Mouse (Mus musculus) ES-Bruce4 (cell line): ENCODE data around the gene Kcnv2. TPM values are rescaled to one million over a fixed set of nuclear protein-coding genes. Genes with fewer than 3 reads are reported as not detected.

Experiments
- H3K27ac ChIP-seq: 2 replicates; pipeline ENCODE4 v1.5.1; 2012; ENCODE audit warnings: low read length, inconsistent platforms; ENCODE audit not compliant: insufficient read depth
- H3K27me3 ChIP-seq: 2 replicates; pipeline ENCODE4 v1.6.1; 2012; ENCODE audit warnings: mild to moderate bottlenecking, low read length, inconsistent platforms; ENCODE audit not compliant: control insufficient read depth, poor library complexity, insufficient read depth, severe bottlenecking
- H3K36me3 ChIP-seq: 2 replicates; pipeline ENCODE4 v1.6.1; 2012; ENCODE audit warnings: inconsistent platforms, mild to moderate bottlenecking, low read length, moderate library complexity; ENCODE audit not compliant: control insufficient read depth, poor library complexity, insufficient read depth, severe bottlenecking
- H3K4me1 ChIP-seq: one replicate; pipeline ENCODE4 v1.8.1; 2011; ENCODE audit warnings: low read length; ENCODE audit not compliant: control insufficient read depth, insufficient read depth
- H3K4me3 ChIP-seq: 2 replicates; pipeline ENCODE4 v1.5.1; 2011; ENCODE audit warnings: low read depth, mild to moderate bottlenecking, low read length
- H3K9ac ChIP-seq: 2 replicates; pipeline ENCODE4 v1.6.1; 2012; ENCODE audit warnings: low read depth, mild to moderate bottlenecking, inconsistent platforms; ENCODE audit not compliant: poor library complexity, severe bottlenecking
- H3K9me3 ChIP-seq: replicated peaks from 2 replicates; pipeline ENCODE4 v1.6.1; 2012; ENCODE audit warnings: mild to moderate bottlenecking, low read length, inconsistent platforms; ENCODE audit not compliant: control insufficient read depth, poor library complexity, insufficient read depth, severe bottlenecking
- CTCF ChIP-seq: IDR thresholded peaks from one replicate; pipeline ENCODE4 v1.8.1; 2011; ENCODE audit warnings: low read depth, low read length
- EP300 ChIP-seq: IDR thresholded peaks from 2 replicates; pipeline ENCODE4 v1.6.1; 2011; ENCODE audit warnings: low read depth, low read length; ENCODE audit not compliant: insufficient read depth
- POLR2A ChIP-seq: IDR thresholded peaks from one replicate; pipeline ENCODE4 v1.8.1; 2011; ENCODE audit warnings: low read length; ENCODE audit not compliant: insufficient read depth
- polyA plus RNA-seq: library from polyadenylated mRNA; stranded (reverse); fragments of >200 nt; gene quantifications from 2 replicates; pipeline ENCODE4 v1.2.4, GENCODE M21; 2011; ENCODE audit warnings: low read depth; ENCODE audit not compliant: missing spikeins, insufficient read depth, insufficient read length

Gene Kcnv2
- polyA plus RNA-seq, 1 experiment: not detected

DNA sequence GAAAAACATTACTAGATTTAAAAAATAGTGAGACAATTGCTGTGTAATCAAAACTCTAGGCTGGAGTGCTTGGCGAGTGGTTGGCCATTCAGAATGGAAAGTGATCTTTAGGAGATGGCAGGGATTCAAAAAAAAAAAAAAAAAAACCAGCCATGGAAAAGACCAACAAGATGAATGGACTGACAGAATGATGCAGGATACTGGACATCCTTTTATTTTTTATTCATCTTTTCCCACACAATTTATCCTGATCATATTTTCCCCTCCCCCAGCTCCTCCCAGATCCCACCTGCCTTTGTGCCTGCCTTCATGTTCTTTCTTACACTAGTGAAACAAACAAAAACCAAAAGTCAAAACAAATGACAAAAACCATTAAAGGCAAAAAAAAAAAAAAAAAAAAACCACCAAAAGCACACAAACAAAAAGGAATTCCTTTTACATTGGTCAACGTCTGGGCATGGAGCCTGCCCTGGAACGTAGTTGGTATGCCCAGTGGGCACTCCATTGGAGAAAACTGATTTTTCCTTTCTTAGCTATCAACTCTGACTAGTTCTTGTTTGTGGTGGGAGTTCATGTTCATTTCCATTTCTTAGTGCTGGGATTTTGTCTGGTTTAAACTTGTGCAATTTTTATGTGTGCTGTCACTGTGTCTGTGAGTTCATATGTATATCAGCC lies 47.2 kb downstream of the Kcnv2 start:
- no peak overlapping the region for H3K27ac ChIP-seq
- peaks cover under 1% of the 10 kb centered on the region for H3K4me1 ChIP-seq
- no peaks in the 10 kb centered on the region for H3K27me3 ChIP-seq
- TF ChIP-seq EP300: no peak
- no peak for TF ChIP-seq POLR2A
- TF ChIP-seq CTCF: no peak
- no peak overlapping the region for H3K9ac ChIP-seq
- no peaks in the 10 kb centered on the region for H3K9me3 ChIP-seq
- H3K4me3 ChIP-seq: no peak overlapping the region
- H3K36me3 ChIP-seq: no peaks in the 10 kb centered on the region

DNA sequence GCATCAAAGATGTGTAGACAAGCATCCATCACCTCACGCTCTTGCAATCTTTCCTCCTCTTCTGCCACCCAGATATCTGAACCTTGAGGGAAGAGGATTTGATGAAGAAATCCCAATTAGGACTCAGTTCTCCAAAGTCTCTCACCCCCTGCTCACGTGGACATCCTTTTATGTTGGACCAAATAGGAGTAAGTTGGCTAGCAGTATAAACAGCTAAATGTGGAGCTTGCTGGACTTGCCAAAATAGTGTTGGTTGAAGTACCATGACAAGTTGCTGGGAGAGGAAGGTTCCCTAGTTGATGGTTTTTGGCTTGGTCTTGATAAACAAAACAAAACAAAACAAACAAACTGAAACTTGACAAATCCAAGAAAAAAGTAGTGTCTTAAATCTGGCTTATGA lies 47.8 kb downstream of the Kcnv2 start:
- Histone ChIP-seq H3K4me1 (no peaks in the 10 kb centered on the region), H3K9me3 (no peaks in the 10 kb centered on the region), H3K9ac (no peak overlapping the region), H3K4me3 (no peak overlapping the region), H3K36me3 (no peaks in the 10 kb centered on the region), H3K27me3 (no peaks in the 10 kb centered on the region), H3K27ac (no peak overlapping the region)
- TF ChIP-seq EP300 (no peak), POLR2A (no peak), CTCF (no peak)

DNA sequence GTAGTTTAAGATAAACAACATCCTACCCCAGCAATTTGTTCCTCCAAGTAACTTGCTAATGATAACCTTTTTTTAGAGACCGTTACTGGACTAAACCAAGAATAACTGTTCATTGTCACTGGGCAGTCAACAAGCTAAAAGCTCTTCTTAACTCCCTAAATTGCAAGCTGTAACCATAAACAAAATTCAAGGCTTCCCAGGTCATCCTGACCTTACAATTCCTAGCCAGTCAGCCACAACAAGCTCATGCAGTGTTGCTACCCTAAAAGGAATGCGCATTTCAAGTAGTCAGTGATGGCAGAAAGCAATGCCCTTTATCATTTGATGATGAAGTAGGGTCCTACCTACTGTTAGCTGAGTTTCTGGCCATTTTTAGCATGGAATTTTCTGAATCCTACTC lies 48.4 kb downstream of the Kcnv2 start:
- Histone ChIP-seq H3K27ac (no peak overlapping the region), H3K27me3 (no peaks in the 10 kb centered on the region)
- no peak for TF ChIP-seq POLR2A
- TF ChIP-seq EP300: no peak
- TF ChIP-seq CTCF: no peak

DNA sequence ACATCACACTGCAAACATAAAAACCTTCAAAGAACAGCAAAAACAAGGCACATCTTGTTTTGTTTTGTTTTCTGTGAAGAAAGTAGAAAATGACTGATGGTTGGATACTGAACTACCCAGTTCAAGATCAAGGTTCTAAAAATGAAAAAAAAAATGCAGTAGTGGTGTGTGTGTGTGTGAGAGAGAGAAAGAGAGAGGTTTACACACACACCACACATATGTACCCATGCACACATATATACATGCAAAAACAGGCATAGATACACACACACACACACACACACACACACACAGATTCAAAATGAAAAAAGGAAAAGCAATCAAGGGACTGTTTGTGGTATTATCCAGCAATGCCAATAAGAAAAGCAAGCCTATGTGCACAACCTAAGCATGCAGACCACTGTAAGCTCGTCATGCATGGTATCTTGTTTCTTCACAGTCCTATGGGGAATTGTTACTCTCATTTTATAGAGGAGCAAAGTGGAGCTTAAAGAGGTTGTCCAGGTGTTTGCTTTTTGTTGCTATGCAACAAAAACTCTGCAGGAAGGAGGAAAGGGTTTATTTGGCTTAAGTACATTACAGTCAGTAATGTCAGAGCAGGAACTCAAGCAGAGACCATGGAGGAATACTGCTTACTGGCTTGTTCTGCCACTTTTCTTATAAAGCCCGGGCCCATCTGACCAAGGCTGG lies 57.5 kb downstream of the Kcnv2 start:
- no peak overlapping the region for H3K27ac ChIP-seq
- no peaks in the 10 kb centered on the region for H3K4me1 ChIP-seq
- TF ChIP-seq EP300 (no peak), POLR2A (no peak), CTCF (no peak)
- H3K36me3 ChIP-seq: no peaks in the 10 kb centered on the region
- H3K4me3 ChIP-seq: no peak overlapping the region
- H3K9me3 ChIP-seq: no peaks in the 10 kb centered on the region
- H3K9ac ChIP-seq: no peak overlapping the region
- H3K27me3 ChIP-seq: no peaks in the 10 kb centered on the region

More for the DNA sequence above, 48.4 kb downstream of the Kcnv2 start:
- no peaks in the 10 kb centered on the region for H3K36me3 ChIP-seq
- no peak overlapping the region for H3K9ac ChIP-seq
- H3K4me1 ChIP-seq: no peaks in the 10 kb centered on the region
- no peaks in the 10 kb centered on the region for H3K9me3 ChIP-seq
- no peak overlapping the region for H3K4me3 ChIP-seq

DNA sequence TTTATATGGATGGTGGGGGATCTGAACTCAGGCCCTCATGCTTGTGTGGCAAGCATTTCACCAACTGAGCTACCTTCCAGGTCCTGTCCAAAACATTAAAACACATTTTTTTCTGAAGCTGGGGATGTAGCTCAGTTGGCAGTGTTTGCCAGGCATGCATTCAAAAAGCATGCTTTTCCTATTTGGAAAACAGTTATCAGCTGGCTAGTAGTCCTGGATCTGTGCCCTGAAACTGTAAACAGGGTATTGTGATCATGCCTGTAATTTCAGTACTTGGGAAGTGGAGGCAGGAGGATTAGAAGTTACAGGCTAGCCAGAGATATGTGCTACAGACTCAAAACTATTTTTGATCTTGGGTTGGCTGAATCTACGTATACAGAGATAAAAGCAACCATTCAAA lies 59.7 kb downstream of the Kcnv2 start:
- Histone ChIP-seq H3K9ac (no peak overlapping the region), H3K9me3 (no peaks in the 10 kb centered on the region), H3K27me3 (no peaks in the 10 kb centered on the region), H3K36me3 (peaks cover 19% of the 10 kb centered on the region), H3K27ac (no peak overlapping the region), H3K4me3 (no peak overlapping the region), H3K4me1 (no peaks in the 10 kb centered on the region)
- no peak for TF ChIP-seq POLR2A
- TF ChIP-seq EP300: no peak
- no peak for TF ChIP-seq CTCF

DNA sequence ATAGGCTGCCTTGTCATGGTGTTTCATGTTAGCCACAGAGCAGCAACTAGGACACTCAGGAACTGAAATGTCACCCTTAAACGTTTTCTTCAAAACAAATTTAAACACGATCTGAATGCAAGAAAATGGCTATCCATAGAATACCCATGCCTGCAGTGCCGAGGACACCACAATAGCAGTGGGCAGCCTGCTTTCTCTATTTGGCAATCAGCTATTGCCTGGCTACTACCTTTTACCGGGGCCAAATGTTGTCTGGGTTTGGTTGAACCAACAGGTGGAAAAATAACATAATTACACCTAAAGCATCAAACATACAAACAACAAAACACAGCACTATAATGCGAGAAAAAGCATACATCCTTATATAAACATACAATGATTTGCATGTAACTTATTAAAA lies 60.9 kb downstream of the Kcnv2 start:
- H3K4me3 ChIP-seq: no peak overlapping the region
- no peaks in the 10 kb centered on the region for H3K27me3 ChIP-seq
- H3K4me1 ChIP-seq: no peaks in the 10 kb centered on the region
- no peak overlapping the region for H3K27ac ChIP-seq
- H3K9ac ChIP-seq: no peak overlapping the region
- peaks cover 21% of the 10 kb centered on the region for H3K36me3 ChIP-seq
- no peak for TF ChIP-seq EP300
- no peak for TF ChIP-seq CTCF
- no peak for TF ChIP-seq POLR2A
- no peaks in the 10 kb centered on the region for H3K9me3 ChIP-seq
